Mouse (Mus musculus): Measurements from ENCODE around the gene Itgb5. TPM values are rescaled to one million over a fixed set of nuclear protein-coding genes. Genes with fewer than 3 reads are reported as not detected.
A peak's percentile ranks its signal among the peaks of the same experiment; 100 is the strongest.

Itgb5 gene
- total and polyA plus RNA-seq, 3 experiments: 0.85 to 20.1 (median 1.8) TPM

DNA sequence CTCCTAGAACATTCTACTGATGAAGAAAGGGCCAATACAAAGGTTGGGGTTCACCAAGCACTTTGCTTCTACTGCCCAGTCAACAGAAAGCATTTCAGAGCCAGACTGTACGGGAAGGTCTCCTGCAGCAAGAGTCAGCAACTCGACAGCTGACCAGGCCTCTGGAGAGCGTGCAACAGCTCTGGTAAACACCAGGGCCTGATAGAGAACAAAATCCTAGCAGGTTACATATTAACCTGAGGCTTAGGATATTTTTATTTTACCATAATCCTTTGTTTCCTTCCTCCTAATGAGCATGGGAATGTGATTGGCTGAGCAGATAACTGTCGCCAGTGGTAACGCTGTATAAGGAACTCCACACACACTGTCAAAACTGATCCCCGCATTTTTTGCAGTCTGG, 134.0 kb downstream of the Itgb5 start:
- DNase-seq (ENCODE audit: extremely low read depth): no peak
- dilution Hi-C loops (cut with MboI; ENCODE audit: extremely low pct_ligation_motif_present, extremely low pct_unique_long_range_greater_than_20kb, low sequenced_read_pairs): no loop called here

DNA sequence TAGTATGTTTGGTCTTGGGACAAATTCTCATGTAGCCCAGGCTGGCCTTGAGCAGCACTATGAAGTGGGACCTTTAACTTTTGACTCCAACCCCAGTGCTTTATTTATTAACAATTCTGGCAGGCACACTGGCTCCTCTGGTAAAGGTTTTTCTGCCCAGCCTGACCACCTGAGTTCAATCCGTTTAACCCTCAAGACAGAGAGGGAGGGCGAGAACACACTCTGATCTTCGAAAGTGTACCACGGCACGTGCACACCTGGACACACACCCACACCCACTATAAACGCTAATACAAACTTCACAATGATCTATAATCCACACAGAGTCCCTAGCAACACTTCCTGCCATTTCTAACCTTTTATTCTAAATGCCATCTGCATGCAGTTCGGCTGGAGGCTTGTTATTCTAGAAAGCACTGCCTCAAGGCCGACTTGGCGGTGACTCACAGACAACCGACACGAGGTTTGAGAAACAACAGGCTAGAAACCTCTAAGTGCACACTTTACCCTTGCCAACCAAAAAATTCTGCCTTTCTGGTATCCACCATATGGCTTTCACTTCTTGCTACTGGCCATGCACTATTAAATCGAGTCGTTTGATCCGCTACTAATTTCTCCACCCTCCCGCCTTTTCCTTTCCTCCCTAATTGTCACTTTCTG, 136.5 kb downstream of the Itgb5 start:
- DNase-seq (ENCODE audit: extremely low read depth): no peak

More for the DNA sequence above, 134.0 kb downstream of the Itgb5 start:
- Histone ChIP-seq H3K79me2 (replicated peaks; ENCODE audit: control insufficient read depth, extremely low read depth, insufficient read depth, poor library complexity, severe bottlenecking) (peaks cover 62% of the 10 kb centered on the region), H3K4me3 (replicated peaks in 1 of 3; ENCODE audit: low read depth in 2 of 3, low read length in 2 of 3, poor library complexity in 1 of 3) (no peak overlapping the region), H3K9me3 (replicated peaks; ENCODE audit: low read length) (no peaks in the 10 kb centered on the region), H3K4me2 (ENCODE audit: insufficient read depth, low read depth, poor library complexity, severe bottlenecking) (no peak overlapping the region), H3K4me1 (ENCODE audit: control insufficient read depth in 1 of 2, insufficient read depth in 2 of 2) (peaks cover 0 to 45% of the 10 kb centered on the region in 2 experiments; a peak in 2 of 4 replicates), H3K27ac (ENCODE audit: insufficient read depth, low read depth) (no peak overlapping the region), H3K9ac (ENCODE audit: insufficient read depth, low read depth) (no peak overlapping the region), H3K36me3 (replicated peaks in 1 of 2; ENCODE audit: control insufficient read depth in 1 of 2, insufficient read depth in 1 of 2, low read length in 1 of 2) (peaks cover 45 to 58% of the 10 kb centered on the region in 2 experiments), H3K27me3 (replicated peaks) (no peaks in the 10 kb centered on the region)
- TF ChIP-seq JUND (conservative IDR thresholded peaks at IDR 0.05; ENCODE audit: low read depth, low read length) (no peak), ZC3H11A (IDR thresholded peaks at IDR 0.05; ENCODE audit: low read depth, low read length) (no peak), NELFE (IDR thresholded peaks at IDR 0.05; ENCODE audit: low read depth, low read length) (no peak), ELF1 (IDR thresholded peaks at IDR 0.05; ENCODE audit: low read depth, low read length) (no peak), MXI1 (IDR thresholded peaks at IDR 0.05; ENCODE audit: low read depth, low read length) (no peak), GABPA (IDR thresholded peaks at IDR 0.05; ENCODE audit: insufficient replicate concordance, low read depth, low read length) (no peak), NRF1 (IDR thresholded peaks at IDR 0.05; ENCODE audit: low read depth, low read length) (no peak), ZNF384 (IDR thresholded peaks at IDR 0.05; ENCODE audit: low read depth, low read length) (no peak), HCFC1 (IDR thresholded peaks at IDR 0.05; ENCODE audit: low read depth, low read length) (no peak), RCOR1 (conservative IDR thresholded peaks at IDR 0.05; ENCODE audit: low read depth, low read length) (no peak), CTCF (conservative IDR thresholded peaks at IDR 0.05 in 1 of 2, IDR thresholded peaks at IDR 0.05 in 1 of 2; ENCODE audit: low read depth in 2 of 2, low read length in 2 of 2) (no peak), ZKSCAN1 (IDR thresholded peaks at IDR 0.05; ENCODE audit: borderline replicate concordance, low read depth, low read length) (no peak)
- in situ Hi-C loops (cut with MboI; ENCODE audit: low pct_ligation_motif_present, low pct_unique_long_range_greater_than_20kb, low sequenced_read_pairs): loop anchor here (25.0 kb wide), 3 partner anchors 401 to 776 kb away; partner anchors contain the start of gene Osbpl11

More for the DNA sequence above, 136.5 kb downstream of the Itgb5 start:
- no peak overlapping the region for H3K27ac ChIP-seq (ENCODE audit: insufficient read depth, low read depth)
- H3K4me3 ChIP-seq (replicated peaks in 1 of 3; ENCODE audit: low read depth in 2 of 3, low read length in 2 of 3, poor library complexity in 1 of 3): peak overlapping the region; percentile 70 to 95 (median 81)
- H3K4me2 ChIP-seq (ENCODE audit: insufficient read depth, low read depth, poor library complexity, severe bottlenecking): peak overlapping the region; percentile 73
- peak overlapping the region; percentile 79 for H3K9ac ChIP-seq (ENCODE audit: insufficient read depth, low read depth)
- H3K79me2 ChIP-seq (replicated peaks; ENCODE audit: control insufficient read depth, extremely low read depth, insufficient read depth, poor library complexity, severe bottlenecking): peaks cover 52% of the 10 kb centered on the region
- dilution Hi-C loops (cut with MboI; ENCODE audit: extremely low pct_ligation_motif_present, extremely low pct_unique_long_range_greater_than_20kb, low sequenced_read_pairs) (no loop called here), in situ Hi-C loops (cut with MboI; ENCODE audit: low pct_ligation_motif_present, low pct_unique_long_range_greater_than_20kb, low sequenced_read_pairs) (loop anchor here (25.0 kb wide), 3 partner anchors 404 to 779 kb away; partner anchors contain the start of gene Osbpl11)
- H3K9me3 ChIP-seq (replicated peaks; ENCODE audit: low read length): no peaks in the 10 kb centered on the region
- peaks cover 0 to 29% of the 10 kb centered on the region in 2 experiments; a peak in 2 of 4 replicates for H3K4me1 ChIP-seq (ENCODE audit: control insufficient read depth in 1 of 2, insufficient read depth in 2 of 2)
- peaks cover 21 to 33% of the 10 kb centered on the region in 2 experiments for H3K36me3 ChIP-seq (replicated peaks in 1 of 2; ENCODE audit: control insufficient read depth in 1 of 2, insufficient read depth in 1 of 2, low read length in 1 of 2)
- TF ChIP-seq MYC (IDR thresholded peaks at IDR 0.05; ENCODE audit: low read depth, low read length) (0 out of 2 replicates have a peak, but pooled peaks have one; percentile 13), MAX (IDR thresholded peaks at IDR 0.05; ENCODE audit: low read length) (peak; percentile 54), SIN3A (IDR thresholded peaks at IDR 0.05; ENCODE audit: low read length) (peak; percentile 2; the same call in 1 of the 2 replicates), MEF2A (IDR thresholded peaks at IDR 0.05; ENCODE audit: borderline replicate concordance, low read depth, low read length) (no peak), TBP (conservative IDR thresholded peaks at IDR 0.05; ENCODE audit: low read depth, low read length) (no peak), USF2 (conservative IDR thresholded peaks at IDR 0.05; ENCODE audit: low read depth, low read length) (peak; percentile 14; the same call in 1 of the 2 replicates), BHLHE40 (IDR thresholded peaks at IDR 0.05; ENCODE audit: low read depth, low read length) (peak; percentile 94), MAZ (IDR thresholded peaks at IDR 0.05; ENCODE audit: low read depth, low read length) (no peak)
- H3K27me3 ChIP-seq (replicated peaks): no peaks in the 10 kb centered on the region

All from CH12.LX (cell line).